Mouse (Mus musculus) CD4-positive naive resting alpha-beta T cell, adult 76 days (primary cell): ENCODE data around the gene Herc3. TPM values are rescaled to one million over a fixed set of nuclear protein-coding genes. Genes with fewer than 3 reads are reported as not detected.

Source experiments
- total RNA-seq: library from RNA; stranded (reverse); gene quantifications from one replicate; pipeline ENCODE4 v1.2.4, GENCODE M21; 2023

Gene Herc3
- 188 TPM for total RNA-seq

DNA sequence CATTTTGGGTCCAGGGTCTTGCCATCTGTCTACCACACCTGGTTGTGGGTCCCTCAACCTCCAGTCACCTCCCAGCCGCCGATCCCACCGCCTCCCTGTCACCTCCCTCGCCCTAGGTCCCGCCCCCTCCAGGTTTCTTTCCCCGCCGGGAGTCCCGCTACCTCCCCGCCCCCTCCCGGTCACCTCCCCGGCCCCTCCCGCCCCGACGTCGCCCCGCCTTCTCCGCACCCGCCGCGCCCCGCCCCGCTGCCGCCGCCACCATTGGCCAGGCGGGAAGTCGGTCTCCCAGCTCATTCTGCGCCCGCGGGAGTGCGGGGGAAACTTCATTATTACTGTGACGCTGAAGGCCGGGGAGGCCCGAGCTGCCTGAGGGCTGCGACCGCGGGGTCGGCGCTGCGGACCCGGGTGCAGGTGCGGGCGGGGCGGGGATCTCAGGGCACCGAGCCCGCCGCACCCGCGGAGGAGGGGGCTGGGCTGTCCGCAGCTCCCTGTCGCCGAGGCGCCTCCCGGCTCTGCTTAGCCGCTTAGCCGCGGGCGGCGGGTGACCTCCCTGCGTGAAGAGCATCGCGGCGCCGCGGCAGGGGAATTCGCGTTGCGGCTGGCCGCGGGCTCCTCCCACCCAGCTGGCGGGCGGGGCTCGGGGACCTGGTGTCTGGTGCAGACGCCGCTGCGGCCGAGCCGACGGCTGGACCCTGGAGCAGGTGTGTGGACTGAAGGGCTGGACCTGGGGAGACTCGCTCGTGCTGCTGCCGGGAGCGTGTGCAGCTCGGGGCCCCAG is at the start of gene Herc3:
Gene Herc3, plus strand, starts transcription at position 234 of the 778 bp plus-strand sequence.

GRCm38 (mm10) chr6:58906852-58907261 is 75.6 kb downstream of the Herc3 start, which contains the start of gene Nap1l5:
Nap1l5 (minus strand) TSS chr6:58907076.

Other genes with a start within 250 kb of the Herc3 start
- gene Abcg2, start 246.9 kb upstream of the Herc3 start, total RNA-seq = 12.2 TPM
- gene Nap1l5, start 75.6 kb downstream of the Herc3 start, total RNA-seq = not detected
- not detected for gene Fam13a, start 193.1 kb downstream of the Herc3 start, total RNA-seq